ENCODE assay signal across 8 mouse cellular contexts in the genomic region with DNA sequence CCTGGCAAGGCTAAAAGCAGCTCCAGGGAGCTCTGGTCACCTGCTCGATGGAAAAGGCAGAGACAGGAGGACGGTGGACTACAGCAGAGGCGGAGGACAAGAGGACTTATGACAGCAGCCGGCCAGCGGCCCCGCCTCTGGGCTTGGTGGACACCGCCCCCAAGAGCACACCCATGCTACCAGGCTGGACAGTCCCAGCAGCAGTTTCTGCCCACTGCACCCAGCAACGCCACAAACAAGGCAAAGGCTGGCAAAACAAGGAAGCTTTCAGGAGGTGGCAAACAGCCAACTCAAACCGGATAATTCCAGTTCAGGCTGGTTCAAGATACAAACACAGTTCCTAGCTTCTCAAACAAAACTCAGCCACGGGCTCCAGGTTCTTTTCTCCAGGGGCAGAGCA. TPM values are rescaled to one million over a fixed set of nuclear protein-coding genes. Genes with fewer than 3 reads are reported as not detected.
DNase-seq lines count a peak whose midpoint lies in the region; ATAC-seq and TF ChIP-seq lines count a peak whose summit lies in the region.

No protein-coding gene starts in this region.

- 25% methylated on average over 10 of the region's 10 CpGs for WGBS in forebrain, embryonic 15.5 days
- 30% methylated on average over 10 of the region's 10 CpGs for WGBS in lung, embryonic 15.5 days

- H3K4me1 ChIP-seq in MEL (ENCODE audit: control insufficient read depth in 1 of 2, insufficient read depth in 2 of 2, low read length in 2 of 2): no peaks in the 10 kb centered on the region
- peaks cover 10% of the 10 kb centered on the region for H3K4me1 ChIP-seq in brown adipose tissue, adult 24 weeks (ENCODE audit: control insufficient read depth, insufficient read depth, insufficient read length, low read length)
- peaks cover 34% of the 10 kb centered on the region for H3K4me1 ChIP-seq in forebrain, embryonic 15.5 days
- H3K4me1 ChIP-seq in lung, embryonic 15.5 days: peaks cover 28% of the 10 kb centered on the region

- no peak for TF ChIP-seq EP300 in MEL (IDR thresholded peaks at IDR 0.05; ENCODE audit: low read depth in 1 of 2, low read length in 2 of 2)

- peaks cover 81% of the 10 kb centered on the region for H3K79me2 ChIP-seq in MEL (ENCODE audit: control insufficient read depth, insufficient read depth, low read length, poor library complexity)

- intact Hi-C loops in heart, postnatal 14 days (cut with DNase I): loop anchor here (2.0 kb wide), 1 partner anchor 30 kb away; no protein-coding TSS in a partner anchor

- DNase-seq in MEL (ENCODE audit: low read depth, low spot score): peak; percentile 50
- peak; percentile 73 to 78 for DNase-seq in heart, postnatal 14 days
- peak; percentile 83 for DNase-seq in layer of hippocampus, adult 11-12 months (ENCODE audit: low spot score)
- peak; percentile 77 for DNase-seq in ovary, postnatal 14 days (ENCODE audit: low spot score)
- peak; percentile 76 for DNase-seq in urinary bladder, postnatal 25 days (ENCODE audit: low spot score)

- H3K27ac ChIP-seq in MEL (ENCODE audit: control insufficient read depth, low read depth, low read length): no peak overlapping the region
- peak overlapping the region; percentile 74 for H3K27ac ChIP-seq in brown adipose tissue, adult 24 weeks (replicated peaks; ENCODE audit: low read depth, low read length)
- H3K27ac ChIP-seq in forebrain, embryonic 15.5 days (replicated peaks): peak overlapping the region; percentile 80
- peak overlapping the region; percentile 84 for H3K27ac ChIP-seq in lung, embryonic 15.5 days

- no peaks in the 10 kb centered on the region for H3K9me3 ChIP-seq in MEL (replicated peaks; ENCODE audit: insufficient read depth, low read length)
- no peaks in the 10 kb centered on the region for H3K9me3 ChIP-seq in forebrain, embryonic 15.5 days
- no peaks in the 10 kb centered on the region for H3K9me3 ChIP-seq in lung, embryonic 15.5 days

- no peak for TF ChIP-seq CTCF in MEL (IDR thresholded peaks at IDR 0.05 in 2 of 3, conservative IDR thresholded peaks at IDR 0.05 in 1 of 3; ENCODE audit: control insufficient read depth in 1 of 3, insufficient read depth in 1 of 3, low read depth in 2 of 3, low read length in 3 of 3, poor library complexity in 1 of 3, severe bottlenecking in 1 of 3)

- H3K36me3 ChIP-seq in MEL (ENCODE audit: control insufficient read depth in 1 of 2, insufficient read depth in 2 of 2, low read length in 2 of 2): peaks cover 0 to 6% of the 10 kb centered on the region in 2 experiments; a peak in 2 of 4 replicates
- no peaks in the 10 kb centered on the region for H3K36me3 ChIP-seq in forebrain, embryonic 15.5 days
- no peaks in the 10 kb centered on the region for H3K36me3 ChIP-seq in lung, embryonic 15.5 days

- no peak for TF ChIP-seq POLR2A in MEL (IDR thresholded peaks at IDR 0.05; ENCODE audit: control insufficient read depth in 1 of 2, insufficient read depth in 1 of 2, low read depth in 1 of 2, low read length in 2 of 2, poor library complexity in 1 of 2)

- no peak overlapping the region for H3K9ac ChIP-seq in MEL (ENCODE audit: control insufficient read depth, low read depth, low read length, poor library complexity, severe bottlenecking)
- no peak overlapping the region for H3K9ac ChIP-seq in forebrain, embryonic 15.5 days (replicated peaks)
- H3K9ac ChIP-seq in lung, embryonic 15.5 days: peak overlapping the region; percentile 2

- no peaks in the 10 kb centered on the region for H3K27me3 ChIP-seq in MEL (ENCODE audit: control insufficient read depth in 1 of 2, insufficient read depth in 2 of 2, low read length in 2 of 2)
- no peaks in the 10 kb centered on the region for H3K27me3 ChIP-seq in forebrain, embryonic 15.5 days
- H3K27me3 ChIP-seq in lung, embryonic 15.5 days: no peaks in the 10 kb centered on the region

- H3K4me2 ChIP-seq in forebrain, embryonic 15.5 days (replicated peaks): 0 out of 2 replicates have a peak overlapping the region, but pooled peaks have one; percentile 9
- peak overlapping the region; percentile 30 for H3K4me2 ChIP-seq in lung, embryonic 15.5 days

- ATAC-seq in forebrain, embryonic 15.5 days (replicated peaks): peak; percentile 76
- ATAC-seq in lung, embryonic 15.5 days (ENCODE audit: borderline replicate concordance, extremely low read depth, low FRiP score, low TSS enrichment): peak; percentile 68

- H3K4me3 ChIP-seq in MEL (ENCODE audit: control insufficient read depth in 1 of 2, insufficient read depth in 1 of 2, low read depth in 2 of 2, low read length in 2 of 2): no peak overlapping the region
- no peak overlapping the region for H3K4me3 ChIP-seq in brown adipose tissue, adult 24 weeks (ENCODE audit: insufficient read depth, low read depth, low read length)
- H3K4me3 ChIP-seq in forebrain, embryonic 15.5 days: no peak overlapping the region
- H3K4me3 ChIP-seq in lung, embryonic 15.5 days: 0 out of 2 replicates have a peak overlapping the region, but pooled peaks have one; percentile 8

- TF ChIP-seq RAD21 in MEL (IDR thresholded peaks at IDR 0.05; ENCODE audit: low read depth, low read length): no peak

TF ChIP-seq in MEL, 35 proteins besides CTCF, POLR2A, EP300 and RAD21:
- TF ChIP-seq ELF1 (IDR thresholded peaks at IDR 0.05; ENCODE audit: low read depth, low read length) (no peak), POLR2AphosphoS2 (IDR thresholded peaks at IDR 0.05; ENCODE audit: low read length) (no peak), BHLHE40 (IDR thresholded peaks at IDR 0.05; ENCODE audit: borderline replicate concordance, low read depth, low read length) (no peak), ZMIZ1 (IDR thresholded peaks at IDR 0.05; ENCODE audit: low read depth, low read length) (no peak), TCF12 (IDR thresholded peaks at IDR 0.05; ENCODE audit: low read depth, low read length) (no peak), NRF1 (IDR thresholded peaks at IDR 0.05; ENCODE audit: insufficient read depth, low read depth, low read length, poor library complexity, severe bottlenecking) (no peak), GABPA (IDR thresholded peaks at IDR 0.05; ENCODE audit: low read depth, low read length) (no peak), CHD2 (IDR thresholded peaks at IDR 0.05; ENCODE audit: low read length) (no peak), USF1 (IDR thresholded peaks at IDR 0.05; ENCODE audit: low read depth, low read length) (no peak), MEF2A (IDR thresholded peaks at IDR 0.05; ENCODE audit: extremely low read depth, insufficient replicate concordance, low read depth, low read length, poor library complexity, severe bottlenecking) (no peak), ETS1 (IDR thresholded peaks at IDR 0.05; ENCODE audit: low read depth, low read length) (no peak), KAT2A (conservative IDR thresholded peaks at IDR 0.05; ENCODE audit: low read depth, low read length) (no peak), ZKSCAN1 (IDR thresholded peaks at IDR 0.05; ENCODE audit: low read depth, low read length) (no peak), MXI1 (IDR thresholded peaks at IDR 0.05; ENCODE audit: low read depth, low read length) (no peak), ZC3H11A (IDR thresholded peaks at IDR 0.05; ENCODE audit: low read depth, low read length) (no peak)
TF ChIP-seq in MEL: peak in this region for 0.

RNA-seq across cellular contexts. Expression of gene Spen, which starts 32.0 kb away (rescaled TPM):
- total RNA-seq in MEL (2012; rRNA removed): 11.9 and 12.6 TPM in 2 replicates
- polyA plus RNA-seq in MEL (2012; ENCODE audit: insufficient read depth in 1 of 2, insufficient read length in 2 of 2, low read depth in 1 of 2, low replicate concordance in 2 of 2, missing spikeins in 1 of 2): 100 to 1,000 TPM in 1 of 2 experiments, 10 to 100 TPM in 1; 46.9 to 102 TPM
- 9.5 and 15.2 TPM in 2 replicates for polyA plus RNA-seq in brown adipose tissue, adult 24 weeks (2012; ENCODE audit: insufficient read depth, insufficient read length, missing spikeins)
- polyA plus RNA-seq in forebrain, embryonic 15.5 days (2015; fragmentation: Nextera tagmentation; extraction: Ambion mirVana): 18.5 and 18.9 TPM in 2 replicates
- total RNA-seq in heart, postnatal 14 days (2021): 10 to 100 TPM; 33.8 to 34.0 TPM
- polyA plus RNA-seq in lung, embryonic 15.5 days (2015; fragmentation: Nextera tagmentation; extraction: Ambion mirVana): 9.1 and 10.3 TPM in 2 replicates
